ENCODE assay signal across 10 mouse cellular contexts in genomic region chr16:30022890-30023797, GRCm38 (mm10). TPM values are rescaled to one million over a fixed set of nuclear protein-coding genes. Genes with fewer than 3 reads are reported as not detected.
DNase-seq lines count a peak whose midpoint lies in the region; ATAC-seq and TF ChIP-seq lines count a peak whose summit lies in the region.
"Had no signal": no experiment of that assay in that cellular context is flagged by ENCODE, and none has a peak within 500 bp of the region (broad histone marks: within the 10 kb centered on the region; RNA-seq: fewer than 3 reads in every experiment).

No protein-coding gene starts in this region.

- H3K9ac ChIP-seq in limb, embryonic 13.5 days = 0 out of 2 replicates have a peak overlapping the region, but pooled peaks have one; percentile 35

- no peaks in the 10 kb centered on the region for H3K9me3 ChIP-seq in heart, embryonic 10.5 days
- H3K9me3 ChIP-seq in limb, embryonic 13.5 days = no peaks in the 10 kb centered on the region

- 67% methylated on average over 16 of the region's 16 CpGs for WGBS in heart, embryonic 10.5 days
- WGBS in spleen, adult 2 months = 48% methylated on average over 16 of the region's 16 CpGs
- 50% methylated on average over 16 of the region's 16 CpGs for WGBS in limb, embryonic 13.5 days

- DNase-seq in heart, adult 11 months = peak; percentile 93
- no peak for DNase-seq in heart, embryonic 10.5 days (ENCODE audit: low spot score)
- DNase-seq in spleen, adult 2 months (ENCODE audit: low read depth in 1 of 2, low spot score in 2 of 2) = peak; percentile 27 to 55
- no peak for DNase-seq in spleen, adult 12 weeks (ENCODE audit: low spot score)
- no peak for DNase-seq in kidney, postnatal 25 days
- no peak for DNase-seq in urinary bladder, postnatal 10 days (ENCODE audit: low spot score)
- no peak for DNase-seq in thymus, postnatal 10 days (ENCODE audit: low spot score in 2 of 2)
- DNase-seq: cerebellum, adult 9-11 months; lung, adult 18-20 months had no signal

- peaks cover 47% of the 10 kb centered on the region; the same call in 1 of the 2 replicates for H3K27me3 ChIP-seq in heart, embryonic 10.5 days (ENCODE audit: insufficient read depth, poor library complexity, severe bottlenecking)
- H3K27me3 ChIP-seq in spleen, adult 2 months (ENCODE audit: control insufficient read depth, insufficient read depth, low read length) = no peaks in the 10 kb centered on the region
- H3K27me3 ChIP-seq in limb, embryonic 13.5 days = peaks cover 7% of the 10 kb centered on the region; the same call in 1 of the 2 replicates

- no peak for TF ChIP-seq POLR2A in spleen, adult 2 months (IDR thresholded peaks at IDR 0.05; ENCODE audit: low read depth, low read length)

- no peak overlapping the region for H3K4me3 ChIP-seq in heart, embryonic 10.5 days
- H3K4me3 ChIP-seq in spleen, adult 2 months (ENCODE audit: extremely low read depth, insufficient read depth, insufficient read length) = no peak overlapping the region
- no peak overlapping the region for H3K4me3 ChIP-seq in limb, embryonic 13.5 days

- ATAC-seq in limb, embryonic 13.5 days (ENCODE audit: low FRiP score, low read depth) = no peak

- no peaks in the 10 kb centered on the region for H3K36me3 ChIP-seq in heart, embryonic 10.5 days
- H3K36me3 ChIP-seq in spleen, adult 2 months (ENCODE audit: control insufficient read depth, insufficient read depth, low read length) = no peaks in the 10 kb centered on the region
- H3K36me3 ChIP-seq in limb, embryonic 13.5 days = no peaks in the 10 kb centered on the region

- H3K27ac ChIP-seq in heart, embryonic 10.5 days = no peak overlapping the region
- H3K27ac ChIP-seq in spleen, adult 2 months (ENCODE audit: insufficient read depth, low read length) = peak overlapping the region; percentile 52
- peak overlapping the region; percentile 39; the same call in 1 of the 2 replicates for H3K27ac ChIP-seq in limb, embryonic 13.5 days

- peak overlapping the region; percentile 19; the same call in 1 of the 2 replicates for H3K4me2 ChIP-seq in limb, embryonic 13.5 days (replicated peaks)

- TF ChIP-seq CTCF in spleen, adult 2 months (IDR thresholded peaks at IDR 0.05; ENCODE audit: extremely low read depth, insufficient read depth, insufficient read length, insufficient replicate concordance) = no peak

- H3K4me1 ChIP-seq in heart, embryonic 10.5 days = peaks cover 24% of the 10 kb centered on the region
- H3K4me1 ChIP-seq in spleen, adult 2 months (ENCODE audit: control insufficient read depth, insufficient read depth, insufficient read length) = peaks cover 29% of the 10 kb centered on the region; the same call in 1 of the 2 replicates
- peaks cover 60% of the 10 kb centered on the region for H3K4me1 ChIP-seq in limb, embryonic 13.5 days

RNA-seq across cellular contexts. Expression of gene Hes1, which starts 41.0 kb away (rescaled TPM):
- 25.1 and 35.2 TPM in 2 replicates for polyA plus RNA-seq in heart, embryonic 10.5 days (2016; fragmentation: Nextera tagmentation; extraction: Ambion mirVana)
- 94.1 and 116 TPM in 2 replicates for polyA plus RNA-seq in spleen, adult 2 months (2012; rRNA removed)
- polyA plus RNA-seq in limb, embryonic 13.5 days (2015; fragmentation: Nextera tagmentation; extraction: Ambion mirVana) = 49.6 and 50.2 TPM in 2 replicates

Comparison
In these comparisons a context has a peak if more than half of its experiments do, and no peak if none do; other contexts are left out.
1. DNase-seq: peak in heart, adult 11 months (single experiment) and spleen, adult 2 months (2 of 2); none in heart, embryonic 10.5 days (single experiment), spleen, adult 12 weeks (single experiment), kidney, postnatal 25 days (0 of 2), urinary bladder, postnatal 10 days (single experiment) and thymus, postnatal 10 days (0 of 2).